Mouse (Mus musculus): Measurements from ENCODE around the gene D2hgdh. TPM values are rescaled to one million over a fixed set of nuclear protein-coding genes. Genes with fewer than 3 reads are reported as not detected.
"Not testable (repeated sequence)": the region's sequence is repeated elsewhere in the genome, so short reads cannot be mapped to it uniquely, and the experiment has no call there.

D2hgdh gene
- polyA plus RNA-seq, 1 experiment, result 30.9 TPM

DNA sequence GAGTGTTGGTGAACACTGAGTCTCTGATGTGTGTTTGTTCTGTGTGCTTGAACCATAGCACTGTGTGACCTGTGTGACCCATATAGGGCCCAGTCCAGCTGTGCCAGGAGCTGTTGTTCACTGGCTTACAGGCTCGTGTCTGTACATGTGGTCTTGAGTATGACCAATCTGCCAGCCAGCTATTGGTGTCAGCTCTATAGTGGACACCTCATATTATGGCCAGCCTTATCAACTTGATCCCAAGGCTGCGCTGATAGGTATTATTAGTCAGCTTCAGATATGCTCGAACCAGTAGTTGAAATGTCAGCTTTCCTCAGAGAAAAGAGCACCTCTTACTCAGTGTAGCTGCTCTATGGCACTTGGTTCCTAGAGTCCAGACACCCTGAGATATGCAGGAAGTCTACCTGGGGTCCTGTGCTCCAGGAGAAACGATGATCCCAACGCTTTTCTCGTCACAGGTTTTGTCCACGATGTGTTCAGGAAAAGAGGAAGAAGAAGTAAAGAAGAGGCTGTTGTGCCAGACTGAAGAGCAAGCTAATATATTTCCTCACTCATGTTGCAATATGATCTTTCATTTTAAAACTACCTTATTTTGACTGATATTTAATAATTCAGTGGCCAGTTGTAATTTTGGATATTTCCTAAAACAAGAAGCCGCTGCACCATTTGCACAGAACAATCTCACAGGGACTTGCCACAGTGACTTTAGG is 6.7 kb upstream of the D2hgdh start:
- H3K4me3 ChIP-seq (ENCODE audit: insufficient read depth, low read depth, low read length), result no peak overlapping the region
- no peaks in the 10 kb centered on the region for H3K4me1 ChIP-seq (ENCODE audit: control insufficient read depth, insufficient read depth, insufficient read length, low read length)
- no peak overlapping the region for H3K27ac ChIP-seq (replicated peaks; ENCODE audit: low read depth, low read length)

DNA sequence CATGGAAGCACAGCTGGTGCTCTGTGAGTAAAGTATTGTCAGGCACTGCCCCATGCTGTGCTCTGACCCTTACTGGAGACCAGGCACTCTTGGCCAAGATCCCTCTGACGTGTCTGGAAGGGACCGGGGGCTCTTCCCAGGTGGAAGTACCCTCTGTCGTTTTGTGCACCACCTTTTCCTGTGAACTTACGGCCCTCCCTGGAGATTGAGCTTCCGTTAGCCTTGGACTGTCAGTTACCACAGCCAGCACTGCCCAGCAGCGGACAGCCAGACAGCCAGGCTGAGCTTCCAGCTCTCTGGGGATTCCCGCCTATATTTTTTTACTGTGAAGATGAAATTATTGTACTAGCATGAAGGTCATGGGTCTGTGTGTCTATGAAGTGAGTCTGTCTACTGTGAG is 6.0 kb upstream of the D2hgdh start:
- no peak overlapping the region for H3K4me3 ChIP-seq (ENCODE audit: insufficient read depth, low read depth, low read length)
- H3K27ac ChIP-seq (replicated peaks; ENCODE audit: low read depth, low read length), result no peak overlapping the region
- no peaks in the 10 kb centered on the region for H3K4me1 ChIP-seq (ENCODE audit: control insufficient read depth, insufficient read depth, insufficient read length, low read length)

- Histone ChIP-seq H3K27ac (replicated peaks; ENCODE audit: low read depth, low read length) (0 out of 2 replicates have a peak overlapping the region, but pooled peaks have one; percentile 8), H3K4me1 (ENCODE audit: control insufficient read depth, insufficient read depth, insufficient read length, low read length) (peaks cover 5% of the 10 kb centered on the region; the same call in 1 of the 2 replicates), H3K4me3 (ENCODE audit: insufficient read depth, low read depth, low read length) (no peak overlapping the region)
Measured at GRCm38 (mm10) chr1:93823796-93824495, 763 bp upstream of the D2hgdh start.

- H3K4me1 ChIP-seq (ENCODE audit: control insufficient read depth, insufficient read depth, insufficient read length, low read length), result peaks cover 5% of the 10 kb centered on the region; the same call in 1 of the 2 replicates
- peak overlapping the region; percentile 87 for H3K27ac ChIP-seq (replicated peaks; ENCODE audit: low read depth, low read length)
- H3K4me3 ChIP-seq (ENCODE audit: insufficient read depth, low read depth, low read length), result peak overlapping the region; percentile 72
Measured at GRCm38 (mm10) chr1:93825105-93825674, 481 bp downstream of the D2hgdh start.

DNA sequence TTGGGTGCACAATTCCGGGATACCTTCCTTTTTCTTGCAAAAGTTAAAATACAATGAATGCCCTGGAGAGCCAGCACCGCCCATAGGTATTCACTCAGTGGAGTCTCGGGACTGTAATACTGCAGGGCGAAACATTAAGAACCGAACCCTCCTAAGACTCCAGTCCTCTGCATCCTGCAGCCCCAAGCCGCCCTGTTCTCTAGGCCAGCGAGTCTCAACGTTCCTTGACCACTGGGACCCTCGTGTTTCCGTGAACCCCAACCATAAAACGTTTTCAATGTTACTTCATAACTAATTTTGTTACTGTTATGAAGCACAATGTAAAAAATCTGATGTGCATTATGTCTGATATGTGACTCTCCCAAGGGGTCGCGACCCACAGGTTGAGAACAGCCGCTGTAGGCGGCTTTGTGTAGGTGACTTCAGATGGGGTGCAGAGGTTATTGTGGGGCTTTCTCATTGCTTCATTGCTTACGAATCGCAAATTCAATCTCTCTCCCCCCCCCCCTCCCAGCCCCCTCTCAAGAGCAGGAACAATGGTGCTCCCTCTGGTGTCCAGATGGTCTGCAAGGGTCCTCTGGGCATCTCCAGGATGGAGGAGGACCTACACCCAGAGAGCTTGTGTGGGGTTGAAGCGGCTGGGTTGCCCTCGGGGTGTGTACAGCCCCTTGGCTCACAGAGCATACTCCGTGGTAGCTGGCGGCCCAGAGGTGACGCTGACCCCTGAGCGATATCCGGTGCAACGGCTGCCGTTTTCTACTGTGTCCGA is 1.2 kb downstream of the D2hgdh start:
- Histone ChIP-seq H3K27ac (replicated peaks; ENCODE audit: low read depth, low read length) (peak overlapping the region; percentile 10), H3K4me1 (ENCODE audit: control insufficient read depth, insufficient read depth, insufficient read length, low read length) (peaks cover 5% of the 10 kb centered on the region; the same call in 1 of the 2 replicates), H3K4me3 (ENCODE audit: insufficient read depth, low read depth, low read length) (peak overlapping the region; percentile 72)

DNA sequence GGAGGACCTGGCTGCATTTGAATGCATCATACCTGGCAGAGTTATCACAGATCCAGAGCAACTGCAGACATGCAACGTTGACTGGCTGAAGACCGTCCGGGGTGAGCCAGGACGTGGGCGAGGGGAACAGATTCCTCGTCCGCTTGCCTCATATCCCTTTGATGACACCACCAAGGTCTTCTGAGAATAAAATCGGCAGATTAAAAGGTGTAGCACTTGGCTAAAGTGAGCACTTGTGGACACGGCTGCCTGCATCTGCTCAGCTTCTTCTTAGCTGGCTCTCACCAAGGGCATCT is 1.8 kb downstream of the D2hgdh start:
- no peak overlapping the region for H3K27ac ChIP-seq (replicated peaks; ENCODE audit: low read depth, low read length)
- peaks cover 5% of the 10 kb centered on the region; the same call in 1 of the 2 replicates for H3K4me1 ChIP-seq (ENCODE audit: control insufficient read depth, insufficient read depth, insufficient read length, low read length)
- no peak overlapping the region for H3K4me3 ChIP-seq (ENCODE audit: insufficient read depth, low read depth, low read length)

GRCm38 (mm10) chr1:93832754-93833360 is 8.1 kb downstream of the D2hgdh start:
- not testable (repeated sequence) for H3K4me3 ChIP-seq (ENCODE audit: insufficient read depth, low read depth, low read length); H3K4me1 ChIP-seq (ENCODE audit: control insufficient read depth, insufficient read depth, insufficient read length, low read length); H3K27ac ChIP-seq (replicated peaks; ENCODE audit: low read depth, low read length)

DNA sequence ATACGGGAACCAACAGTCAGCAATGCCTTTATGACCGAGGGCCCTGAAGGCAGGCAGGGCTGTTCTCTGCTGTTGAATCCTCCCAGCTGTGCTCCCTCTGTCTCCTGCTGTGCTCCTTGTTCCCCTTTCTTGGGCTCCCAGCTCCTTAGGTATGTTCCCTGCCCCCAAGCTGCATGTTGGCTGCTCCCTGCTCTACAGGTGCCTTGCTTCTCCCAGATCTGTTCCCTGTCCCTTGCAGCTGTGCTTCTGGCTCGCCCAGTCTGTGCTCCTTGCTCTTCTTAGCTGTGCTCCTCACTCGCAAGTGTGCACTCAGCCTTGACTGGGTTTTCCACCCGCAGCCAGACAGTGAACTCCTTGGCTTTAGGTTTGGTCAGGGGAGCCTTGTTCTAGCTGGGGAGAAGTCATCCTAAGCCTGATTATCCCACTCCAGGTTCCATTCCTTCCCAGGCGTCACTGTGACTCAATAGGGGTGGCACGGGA is 10.0 kb downstream of the D2hgdh start:
- Histone ChIP-seq H3K27ac (replicated peaks; ENCODE audit: low read depth, low read length) (no peak overlapping the region), H3K4me3 (ENCODE audit: insufficient read depth, low read depth, low read length) (no peak overlapping the region), H3K4me1 (ENCODE audit: control insufficient read depth, insufficient read depth, insufficient read length, low read length) (no peaks in the 10 kb centered on the region)

GRCm38 (mm10) chr1:93835211-93835610 is 10.5 kb downstream of the D2hgdh start:
- Histone ChIP-seq H3K4me1 (ENCODE audit: control insufficient read depth, insufficient read depth, insufficient read length, low read length) (no peaks in the 10 kb centered on the region), H3K27ac (replicated peaks; ENCODE audit: low read depth, low read length) (no peak overlapping the region)

GRCm38 (mm10) chr1:93835876-93836531 is 11.3 kb downstream of the D2hgdh start:
- no peaks in the 10 kb centered on the region for H3K4me1 ChIP-seq (ENCODE audit: control insufficient read depth, insufficient read depth, insufficient read length, low read length)
- H3K27ac ChIP-seq (replicated peaks; ENCODE audit: low read depth, low read length), result no peak overlapping the region
- H3K4me3 ChIP-seq (ENCODE audit: insufficient read depth, low read depth, low read length), result no peak overlapping the region

More at GRCm38 (mm10) chr1:93835211-93835610, 10.5 kb downstream of the D2hgdh start:
- H3K4me3 ChIP-seq (ENCODE audit: insufficient read depth, low read depth, low read length), result no peak overlapping the region

DNA sequence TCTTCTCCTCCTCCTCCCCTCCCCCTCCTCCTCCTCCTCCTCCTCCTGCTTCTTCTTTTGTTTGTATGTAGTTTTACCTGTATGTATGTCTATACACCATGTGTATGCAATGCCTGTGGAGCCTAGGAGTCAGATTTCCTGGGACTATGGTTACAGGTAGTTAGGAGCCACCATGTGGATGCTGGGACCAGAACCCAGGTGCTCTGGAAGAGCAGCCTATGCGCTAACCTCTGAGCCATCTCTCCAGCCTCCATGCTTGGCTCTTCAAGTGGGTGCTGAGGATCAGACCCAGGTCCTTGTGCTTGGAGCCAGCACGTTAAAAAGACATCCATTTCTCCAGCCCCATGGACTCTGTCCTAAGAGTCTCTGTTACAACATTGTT is 11.8 kb downstream of the D2hgdh start:
- no peak overlapping the region for H3K27ac ChIP-seq (replicated peaks; ENCODE audit: low read depth, low read length)
- H3K4me3 ChIP-seq (ENCODE audit: insufficient read depth, low read depth, low read length), result no peak overlapping the region
- no peaks in the 10 kb centered on the region for H3K4me1 ChIP-seq (ENCODE audit: control insufficient read depth, insufficient read depth, insufficient read length, low read length)

DNA sequence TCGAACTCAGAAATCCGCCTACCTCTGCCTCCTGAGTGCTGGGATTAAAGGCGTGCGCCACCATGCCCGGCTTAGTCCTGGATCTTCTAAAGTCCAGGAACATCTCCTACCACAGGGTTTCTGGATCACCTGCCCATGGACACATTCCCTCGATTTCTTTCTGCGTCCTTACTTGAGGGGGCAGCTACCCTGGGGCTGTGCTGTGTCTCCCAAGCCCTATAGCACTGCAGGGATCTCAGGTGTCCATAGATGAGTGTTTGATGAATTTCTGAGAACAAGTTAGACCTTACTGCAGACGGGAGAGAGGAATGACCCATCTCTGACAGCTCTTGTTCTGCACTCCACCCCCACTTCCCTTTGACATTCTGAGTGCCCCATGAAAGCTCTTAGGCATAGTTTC is 12.6 kb downstream of the D2hgdh start:
- Histone ChIP-seq H3K27ac (replicated peaks; ENCODE audit: low read depth, low read length) (no peak overlapping the region), H3K4me3 (ENCODE audit: insufficient read depth, low read depth, low read length) (no peak overlapping the region), H3K4me1 (ENCODE audit: control insufficient read depth, insufficient read depth, insufficient read length, low read length) (no peaks in the 10 kb centered on the region)

DNA sequence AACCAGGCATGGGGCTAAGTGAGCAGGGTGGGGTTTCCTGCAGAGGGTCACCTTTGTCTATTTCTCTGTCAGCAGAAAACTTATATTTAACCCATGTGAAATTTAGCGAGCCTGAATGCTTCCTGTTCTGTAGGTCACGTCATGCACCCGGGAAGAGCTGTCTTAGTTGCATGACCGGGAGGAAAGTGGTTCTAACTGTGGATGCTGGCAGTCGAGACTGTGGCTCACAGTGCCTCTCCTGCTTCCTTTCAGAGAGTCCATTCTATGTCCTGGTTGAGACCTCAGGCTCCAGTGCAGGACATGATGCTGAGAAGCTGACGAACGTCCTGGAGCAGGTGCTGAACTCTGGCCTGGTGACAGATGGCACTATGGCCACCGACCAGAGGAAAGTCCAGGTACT is 13.9 kb downstream of the D2hgdh start:
- H3K4me3 ChIP-seq (ENCODE audit: insufficient read depth, low read depth, low read length); H3K27ac ChIP-seq (replicated peaks; ENCODE audit: low read depth, low read length); H3K4me1 ChIP-seq (ENCODE audit: control insufficient read depth, insufficient read depth, insufficient read length, low read length): not testable (repeated sequence)

- not testable (repeated sequence) for H3K27ac ChIP-seq (replicated peaks; ENCODE audit: low read depth, low read length); H3K4me3 ChIP-seq (ENCODE audit: insufficient read depth, low read depth, low read length); H3K4me1 ChIP-seq (ENCODE audit: control insufficient read depth, insufficient read depth, insufficient read length, low read length)
Measured at GRCm38 (mm10) chr1:93845766-93846366, 21.2 kb downstream of the D2hgdh start.
